Mouse (Mus musculus) testis, postnatal 10 days (tissue): ENCODE results near the gene Efcab1.
"Not testable (repeated sequence)": the region's sequence is repeated elsewhere in the genome, so short reads cannot be mapped to it uniquely, and the experiment has no call there.

Experiments used
- DNase-seq: peaks from one replicate; pipeline ENCODE4 v3.0.0; 2021; ENCODE audit warnings: low spot score

The Efcab1 gene

DNA sequence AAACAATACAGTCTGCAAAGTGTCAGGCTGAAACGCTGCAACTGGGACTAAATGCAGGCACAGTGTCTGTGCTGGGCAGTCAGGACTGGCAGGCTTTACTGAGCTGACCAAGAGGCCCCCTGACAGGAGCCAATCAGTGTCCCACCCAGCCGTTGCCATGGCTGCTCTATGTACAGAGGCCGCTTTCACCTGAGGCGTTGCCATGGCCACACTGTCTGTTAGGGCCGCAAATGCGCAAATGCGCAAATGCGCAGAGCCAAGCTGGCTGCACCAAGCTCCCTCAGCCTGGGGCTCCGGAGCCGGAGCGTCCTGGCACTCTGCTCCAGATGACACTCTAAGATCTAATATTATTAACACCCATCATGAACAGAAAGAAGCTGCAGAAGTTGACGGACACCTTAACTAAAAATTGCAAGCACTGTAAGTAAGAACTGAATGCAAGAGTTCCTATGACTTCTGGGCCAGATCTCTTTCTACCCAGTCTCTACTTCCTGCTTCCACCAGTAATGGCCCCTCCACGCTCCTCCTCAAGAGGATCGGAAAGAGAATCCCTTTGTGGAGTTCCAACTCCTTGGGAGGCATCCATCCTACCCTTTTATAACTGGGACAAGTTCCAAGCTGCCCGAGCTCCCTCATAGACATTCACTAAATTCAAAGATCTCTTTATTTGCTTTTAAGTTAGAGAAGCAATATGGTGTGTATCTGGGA, at the start of gene Efcab1:
TSS of gene Efcab1 (plus strand) at position 214 of the 708 bp plus-strand sequence.
- peak; percentile 41 for DNase-seq

DNA sequence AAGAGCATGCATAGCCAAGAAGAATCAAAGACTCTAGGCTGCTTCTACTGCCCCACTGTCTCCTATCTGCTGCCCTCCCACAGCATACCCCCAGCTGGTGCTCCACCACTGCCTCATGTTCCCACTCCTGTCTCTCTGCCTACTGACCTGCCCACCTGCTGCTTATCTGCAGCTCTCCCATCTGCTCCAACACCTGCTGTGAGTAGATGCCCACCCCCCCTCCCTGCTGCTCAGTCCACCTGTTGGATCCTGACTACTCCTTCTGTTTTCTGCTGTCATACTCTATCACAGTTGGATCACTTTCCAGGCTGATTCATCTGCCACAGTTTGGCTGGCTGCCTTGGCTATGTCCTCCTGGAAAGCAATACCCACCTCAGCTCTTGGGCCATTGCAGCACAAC, 47.0 kb upstream of the Efcab1 start:
- DNase-seq, result no peak

GRCm38 (mm10) chr16:14884916-14885315, 21.5 kb upstream of the Efcab1 start:
- no peak for DNase-seq

- no peak for DNase-seq
These were observed 21.0 kb upstream of the Efcab1 start for GRCm38 (mm10) chr16:14885372-14885771.

GRCm38 (mm10) chr16:14892492-14892891, 13.9 kb upstream of the Efcab1 start:
- no peak for DNase-seq

DNA sequence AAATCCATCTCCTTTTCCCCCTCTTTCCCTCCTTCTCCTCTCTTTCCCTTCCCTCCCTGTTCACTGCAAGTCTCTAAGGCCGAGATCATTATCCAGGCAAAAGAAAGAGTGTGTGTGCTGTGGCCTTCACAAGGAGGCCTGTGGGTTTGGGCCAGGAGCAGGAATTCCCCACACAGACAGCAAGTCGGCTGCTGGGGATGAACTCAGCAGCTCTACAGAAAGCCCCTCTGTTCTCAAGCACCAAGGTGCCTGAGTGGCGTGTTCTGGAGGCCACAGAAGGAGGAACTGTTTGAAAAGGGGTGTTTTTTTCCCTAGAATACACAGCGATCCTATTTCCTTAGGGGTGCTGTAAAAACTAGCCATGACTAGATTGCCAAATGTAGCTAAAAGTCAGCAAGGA, 12.5 kb upstream of the Efcab1 start:
- no peak for DNase-seq

DNA sequence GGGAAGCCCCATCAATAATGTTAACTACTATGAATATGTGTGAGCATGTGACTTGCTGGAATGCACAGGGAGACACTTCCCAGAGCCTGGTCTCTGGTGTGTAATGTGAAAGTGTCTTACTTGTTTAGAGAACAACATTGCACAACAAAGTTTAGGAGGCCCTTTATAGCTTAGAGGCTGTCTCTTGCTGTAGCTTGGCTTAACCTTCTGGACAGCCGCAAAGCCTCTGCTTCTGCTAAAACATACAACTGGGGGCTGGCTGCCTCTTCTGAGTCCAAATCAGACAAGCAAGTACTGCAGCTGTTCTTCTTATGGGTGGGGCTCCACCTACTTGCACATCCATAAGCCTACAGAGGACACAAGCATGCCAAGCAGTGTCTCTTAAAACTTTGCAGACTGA, 11.7 kb upstream of the Efcab1 start:
- DNase-seq, result no peak

GRCm38 (mm10) chr16:14895543-14895942, 10.9 kb upstream of the Efcab1 start:
- DNase-seq, result no peak

DNA sequence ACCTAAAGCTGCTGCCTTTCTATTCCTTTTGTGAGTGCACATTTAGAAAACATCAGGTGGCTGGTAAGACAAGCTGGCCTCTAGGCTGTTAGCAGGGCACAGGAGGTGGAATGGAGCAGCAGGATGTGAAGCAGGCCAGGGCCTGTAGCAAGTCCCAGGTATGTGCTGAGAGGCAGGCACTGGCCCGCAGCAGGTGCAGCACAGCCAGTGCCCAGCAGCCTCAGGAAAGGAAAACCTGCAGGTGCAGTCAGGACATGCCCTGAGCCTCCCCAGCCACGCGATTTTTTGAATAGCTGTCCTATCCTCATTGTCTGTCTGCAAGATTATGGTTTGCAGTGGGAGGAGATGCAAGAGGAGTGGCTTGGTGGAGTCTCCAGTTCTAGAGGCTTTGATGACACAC, 24.3 kb downstream of the Efcab1 start:
- DNase-seq, result not testable (repeated sequence)

GRCm38 (mm10) chr16:14936478-14937166, 30.2 kb downstream of the Efcab1 start:
- not testable (repeated sequence) for DNase-seq

DNA sequence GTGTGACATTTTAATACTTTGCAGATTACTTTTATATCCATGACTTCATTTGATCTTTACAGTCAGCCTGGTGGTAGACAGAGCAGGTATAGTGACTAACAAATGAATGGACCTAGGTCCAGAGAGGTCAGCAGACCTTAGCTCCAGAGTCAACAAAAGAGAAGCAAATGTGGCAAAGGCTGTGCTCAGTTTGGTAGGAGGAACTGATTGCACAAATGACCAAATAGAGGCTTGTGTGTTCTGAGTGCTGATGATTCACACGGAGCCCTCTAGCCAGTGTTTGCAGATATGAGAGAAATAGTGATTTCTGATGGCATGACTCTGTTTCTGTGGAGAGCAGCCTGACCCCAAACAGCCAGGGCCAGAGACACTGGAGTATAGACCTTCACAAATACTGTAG, 33.1 kb downstream of the Efcab1 start:
- DNase-seq, result no peak

DNA sequence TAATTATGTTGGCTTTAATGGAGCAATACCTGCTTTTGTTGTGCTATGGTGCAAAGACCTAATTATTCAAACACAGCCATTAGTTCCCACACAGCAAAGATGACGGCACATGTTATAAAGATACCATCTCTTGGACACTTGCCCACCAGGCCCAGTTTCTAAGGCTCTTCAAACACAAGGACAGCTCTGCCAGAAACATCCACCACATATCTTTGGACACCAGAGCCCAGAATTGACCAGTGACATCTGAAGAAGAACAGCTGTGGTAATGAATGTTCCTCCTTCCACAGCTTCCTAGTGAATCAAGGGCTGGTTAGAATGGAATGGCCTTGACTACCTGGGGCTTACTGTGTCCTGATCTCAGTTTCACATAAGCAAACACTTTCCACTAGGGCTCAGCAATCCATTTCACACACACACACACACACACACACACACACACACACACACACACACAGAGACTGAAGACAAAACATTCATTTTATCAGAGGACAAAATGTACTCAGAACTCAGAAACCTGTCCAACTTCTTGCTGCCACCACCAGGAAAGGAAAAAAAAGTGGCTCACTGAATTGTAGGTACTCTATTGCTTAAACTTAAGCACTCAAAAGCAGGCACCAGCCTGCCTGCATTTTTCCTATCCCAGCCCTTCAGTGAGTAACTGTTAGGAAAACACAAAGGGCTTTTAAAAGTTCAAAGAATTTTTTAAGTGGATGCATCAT, 33.7 kb downstream of the Efcab1 start:
- peak; percentile 63 for DNase-seq

GRCm38 (mm10) chr16:14940898-14941297, 34.5 kb downstream of the Efcab1 start:
- peak; percentile 46 for DNase-seq

DNA sequence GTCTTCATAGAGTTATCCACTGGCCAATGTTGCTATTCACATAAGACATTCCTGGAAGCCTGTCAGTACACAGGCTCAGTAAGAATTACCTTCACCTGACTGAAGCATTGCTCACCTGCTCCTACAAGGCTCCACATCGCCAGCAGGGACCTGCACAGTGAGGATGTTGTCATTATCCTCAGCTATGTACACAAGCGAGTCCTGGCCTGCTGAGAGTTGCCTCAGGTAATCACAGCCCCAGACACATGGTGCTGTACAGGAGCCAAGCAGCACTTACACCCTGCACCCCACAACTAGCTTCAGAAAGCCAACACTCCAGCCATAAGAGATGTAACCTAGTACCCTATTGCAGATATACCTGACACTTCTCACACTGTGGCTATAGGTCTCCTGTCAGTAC, 37.1 kb downstream of the Efcab1 start:
- no peak for DNase-seq

GRCm38 (mm10) chr16:14947561-14947960, 41.2 kb downstream of the Efcab1 start:
- DNase-seq, result not testable (repeated sequence)

DNA sequence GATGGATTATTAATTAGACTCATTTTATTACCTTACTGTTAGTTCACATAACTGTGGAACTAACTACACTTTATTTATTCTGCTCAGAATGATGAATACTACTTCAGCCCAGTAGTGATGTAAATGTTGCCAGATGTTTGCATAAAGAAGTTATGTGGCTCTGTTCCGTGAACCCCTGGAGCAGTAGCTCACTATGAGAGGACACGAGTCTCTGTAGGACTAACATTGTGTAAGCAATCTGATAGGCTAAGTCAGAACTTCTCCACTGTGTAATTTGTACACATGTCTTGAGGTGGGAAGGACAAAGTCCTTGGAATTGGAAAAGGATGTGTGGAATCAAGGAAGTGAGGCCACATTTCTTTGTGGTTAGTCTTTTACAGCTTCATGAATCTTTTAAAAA, 45.5 kb downstream of the Efcab1 start:
- no peak for DNase-seq

- no peak for DNase-seq
These were observed 53.3 kb downstream of the Efcab1 start for GRCm38 (mm10) chr16:14959743-14960142.

DNA sequence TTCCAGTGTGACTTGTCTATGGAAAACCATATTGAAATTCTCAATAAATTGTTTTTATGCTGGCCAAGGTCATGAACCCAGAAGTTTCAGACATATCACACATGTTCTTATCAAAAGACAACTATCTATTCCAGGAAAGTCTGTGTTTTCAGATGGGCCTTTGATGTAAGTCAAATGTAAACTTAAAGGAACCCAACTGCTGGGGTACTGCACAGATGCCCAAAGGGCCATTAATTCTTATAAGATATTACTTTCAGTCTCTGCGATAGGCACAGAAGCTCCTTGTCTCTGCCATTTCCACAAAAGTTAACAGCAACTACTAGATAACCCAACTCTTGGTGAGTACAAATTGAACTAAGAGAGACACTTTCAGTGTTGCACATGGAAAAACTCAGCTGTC, 67.3 kb downstream of the Efcab1 start:
- no peak for DNase-seq

DNA sequence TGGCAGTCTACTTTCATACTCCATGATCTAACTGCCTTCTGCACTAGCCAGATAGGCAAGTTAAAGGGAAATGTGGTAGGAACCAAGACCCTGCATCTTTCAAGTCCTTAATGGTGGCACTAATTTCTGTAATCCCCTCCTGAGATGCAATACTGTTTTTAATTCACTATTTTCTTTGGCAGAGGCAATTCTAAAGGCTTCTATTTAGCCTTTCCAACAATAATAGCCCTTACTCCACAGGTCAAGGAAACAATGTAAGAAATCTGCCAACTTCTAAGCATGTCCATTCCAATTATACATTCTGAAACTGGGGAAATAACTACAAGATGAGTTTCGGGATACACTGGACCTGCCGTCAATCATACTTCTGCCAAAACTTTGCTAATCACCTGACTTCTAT, 72.8 kb downstream of the Efcab1 start:
- no peak for DNase-seq

GRCm38 (mm10) chr16:14989614-14990268, 83.3 kb downstream of the Efcab1 start:
- no peak for DNase-seq

DNA sequence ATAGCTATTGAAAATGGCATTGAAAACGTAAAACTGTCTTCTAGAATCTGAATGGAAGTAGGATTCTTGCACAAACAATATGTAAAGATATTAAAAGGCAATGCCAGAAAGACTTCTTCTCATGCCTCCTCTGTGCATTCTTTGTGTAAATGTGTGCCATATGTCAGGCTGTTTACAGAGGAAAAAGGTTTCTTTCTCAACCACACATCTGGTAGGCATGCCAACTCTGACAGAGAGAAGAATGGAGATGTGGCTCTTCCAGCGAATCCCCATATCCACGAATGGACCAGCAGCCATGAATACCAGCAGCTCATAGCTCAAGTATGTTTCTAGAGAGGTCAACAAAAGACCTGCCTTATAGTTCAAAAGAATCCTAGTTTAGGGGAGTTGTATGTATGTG, 84.6 kb downstream of the Efcab1 start:
- no peak for DNase-seq

DNA sequence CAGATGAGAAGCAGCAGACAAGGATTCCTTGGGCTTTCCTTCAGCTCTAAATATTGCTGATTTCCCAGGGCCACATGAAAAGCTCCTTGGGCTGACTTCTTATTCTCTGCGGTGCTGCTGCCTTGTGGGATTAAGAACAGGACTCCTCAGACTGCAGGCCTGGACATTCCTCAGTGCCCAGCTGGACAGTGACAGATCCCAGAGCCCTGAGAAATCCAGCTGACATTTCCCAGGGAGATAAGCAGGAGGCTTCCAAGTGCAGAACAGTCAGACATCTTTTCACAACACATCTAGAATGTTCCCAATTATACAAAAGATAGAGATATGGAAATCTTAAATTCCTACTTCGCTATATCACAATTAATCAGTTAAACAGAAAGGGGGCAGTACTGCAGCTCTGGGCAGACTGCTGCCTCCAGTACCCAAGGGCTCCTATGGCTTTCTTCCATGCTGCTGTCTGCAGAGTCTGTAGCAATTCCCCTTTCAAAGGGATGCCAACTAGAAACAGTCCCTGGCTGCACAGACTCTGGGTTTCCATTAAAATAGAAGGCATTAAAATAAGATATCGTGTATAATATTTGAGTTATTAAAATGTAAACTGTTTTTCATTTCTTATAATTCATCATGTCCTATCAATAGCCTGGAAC, 86.2 kb downstream of the Efcab1 start:
- no peak for DNase-seq
